Mouse (Mus musculus) mesoderm, embryonic 11.5 days (tissue): ENCODE data around the gene Brms1l.

Source experiments
- DNase-seq: peaks from one replicate; pipeline ENCODE4 v3.0.0-alpha.2; 2012; ENCODE audit warnings: low read depth, low spot score

The Brms1l gene

GRCm38 (mm10) chr12:55859409-55860349, 23.6 kb downstream of the Brms1l start:
- DNase-seq, result no peak

- DNase-seq, result no peak
Observed at GRCm38 (mm10) chr12:55860631-55861030, 24.5 kb downstream of the Brms1l start.

DNA sequence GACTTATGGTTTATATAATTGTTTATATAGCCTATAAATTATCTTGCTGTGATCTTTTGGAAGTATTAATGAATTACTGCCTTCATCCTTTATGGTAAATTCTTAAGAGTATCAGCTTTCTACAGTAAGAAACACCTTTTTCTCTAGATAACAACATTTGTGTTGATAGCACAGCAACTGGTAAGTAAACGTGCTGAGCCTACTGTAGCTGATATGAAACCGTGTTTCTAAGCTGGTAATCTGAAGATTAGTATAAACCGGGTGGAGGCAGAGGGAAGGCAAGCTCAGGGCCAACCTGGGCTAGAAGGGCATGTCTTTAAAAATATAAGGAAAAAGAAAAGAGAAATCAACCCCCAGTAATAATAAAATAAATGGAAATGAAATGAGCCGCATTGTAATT, 31.6 kb downstream of the Brms1l start:
- DNase-seq, result no peak

DNA sequence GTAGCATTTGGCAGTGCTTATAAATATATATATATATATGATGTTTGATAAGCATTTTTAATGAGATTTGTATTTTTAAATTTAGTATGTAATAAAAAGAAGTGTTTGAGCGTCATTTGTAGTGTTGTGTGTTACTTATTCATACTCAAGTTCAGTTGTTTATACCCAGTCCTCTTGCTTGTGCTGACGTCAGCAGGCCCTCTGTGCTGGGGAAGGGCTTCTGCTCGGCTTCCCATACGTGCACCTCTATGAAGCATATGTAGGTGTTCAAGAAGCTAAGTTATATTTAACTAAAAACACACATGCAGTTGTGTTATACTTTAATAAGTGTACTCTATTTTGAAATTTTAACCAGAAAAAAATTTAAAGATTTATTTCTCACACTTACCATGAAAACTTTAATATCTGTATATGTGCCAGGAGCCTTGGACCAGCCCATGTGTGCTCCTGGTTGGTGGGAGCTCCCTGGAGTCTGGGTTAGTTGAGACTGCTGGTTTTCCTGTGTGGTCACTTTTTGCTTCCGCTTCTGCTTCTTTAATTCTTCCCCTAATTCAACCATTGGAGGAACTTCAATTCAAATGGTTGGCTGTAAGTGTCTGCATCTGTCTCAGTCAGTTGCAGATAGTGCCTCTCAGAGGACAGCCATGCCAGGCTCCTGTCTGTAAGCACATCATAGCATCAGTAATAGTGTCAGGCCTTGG, 33.6 kb downstream of the Brms1l start:
- DNase-seq, result no peak

DNA sequence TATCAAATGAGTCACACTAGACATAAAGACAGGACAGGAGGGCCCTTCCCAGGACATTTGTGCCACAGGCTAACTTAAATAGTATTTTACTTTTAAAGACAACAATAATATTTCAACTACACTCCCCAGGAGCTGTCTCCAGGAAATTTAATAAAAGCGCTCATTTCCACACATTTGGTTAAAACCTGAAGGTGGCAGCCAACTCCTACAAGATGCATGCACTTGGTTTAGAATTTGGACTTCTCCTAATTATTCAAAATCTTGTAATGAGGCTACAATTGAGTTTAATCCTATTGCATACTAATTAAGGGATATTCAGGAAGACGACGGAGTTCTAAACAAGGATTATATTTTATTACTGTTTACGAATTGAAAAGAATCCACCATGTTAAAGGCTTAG, 49.3 kb downstream of the Brms1l start:
- DNase-seq, result no peak

- DNase-seq, result peak; percentile 11
Observed at GRCm38 (mm10) chr12:55888570-55888969, 52.4 kb downstream of the Brms1l start.

DNA sequence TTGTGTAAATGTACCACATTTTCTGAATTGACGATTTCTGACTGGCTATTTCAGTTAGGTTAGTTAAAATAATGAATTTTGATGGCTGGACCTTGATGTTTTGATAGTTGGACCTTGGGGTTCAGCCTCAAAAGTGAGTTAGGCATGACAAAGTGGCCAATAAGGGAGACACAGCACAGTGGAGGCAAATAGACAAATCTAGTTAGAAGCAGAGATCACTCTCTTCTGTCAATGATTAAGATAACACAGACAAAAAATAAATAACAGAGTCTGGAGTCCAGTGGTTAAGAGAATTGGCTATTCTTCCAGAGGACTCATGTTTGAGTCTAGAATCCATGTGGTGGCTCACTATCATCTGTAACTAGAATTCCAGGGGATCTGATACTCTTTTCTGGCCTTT, 68.7 kb downstream of the Brms1l start:
- DNase-seq, result no peak

DNA sequence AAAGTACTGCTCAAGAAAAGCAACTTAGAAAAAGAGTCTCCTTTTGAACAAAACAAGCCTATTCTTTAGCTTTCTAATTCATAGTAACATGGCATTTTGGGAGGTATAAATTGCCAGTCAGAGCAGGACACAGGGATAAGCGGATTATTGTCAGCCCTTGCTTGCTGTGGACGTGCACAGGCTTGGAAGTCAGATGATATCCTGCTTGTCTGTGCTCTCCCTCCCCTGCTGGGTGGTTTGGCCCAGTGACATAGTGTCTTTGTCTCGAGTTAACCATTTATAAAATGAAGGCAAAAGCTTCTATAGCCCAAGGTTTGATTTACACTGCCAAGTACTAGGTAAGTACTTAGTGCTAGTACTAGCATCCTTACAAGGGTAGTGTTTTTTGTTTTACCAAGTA, 76.0 kb downstream of the Brms1l start:
- no peak for DNase-seq

DNA sequence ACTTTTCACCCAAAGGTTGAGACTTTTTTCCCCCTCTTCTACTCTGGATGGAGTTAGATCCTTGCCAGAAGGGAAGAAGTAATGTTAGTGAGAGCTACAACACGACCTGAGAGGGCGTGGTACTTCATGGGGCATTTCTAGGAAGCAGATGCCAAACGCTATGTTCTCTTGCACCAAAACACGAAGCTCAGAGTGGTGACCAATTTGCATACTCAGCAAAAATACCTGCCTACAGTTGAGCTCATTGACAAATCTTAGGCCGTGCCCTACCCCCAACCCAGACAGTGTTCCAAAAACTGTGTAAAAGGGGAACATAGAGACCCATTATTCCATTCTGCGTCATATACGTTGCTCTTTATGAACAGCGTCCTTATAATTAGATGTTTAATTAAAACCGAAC, 77.1 kb downstream of the Brms1l start:
- no peak for DNase-seq

DNA sequence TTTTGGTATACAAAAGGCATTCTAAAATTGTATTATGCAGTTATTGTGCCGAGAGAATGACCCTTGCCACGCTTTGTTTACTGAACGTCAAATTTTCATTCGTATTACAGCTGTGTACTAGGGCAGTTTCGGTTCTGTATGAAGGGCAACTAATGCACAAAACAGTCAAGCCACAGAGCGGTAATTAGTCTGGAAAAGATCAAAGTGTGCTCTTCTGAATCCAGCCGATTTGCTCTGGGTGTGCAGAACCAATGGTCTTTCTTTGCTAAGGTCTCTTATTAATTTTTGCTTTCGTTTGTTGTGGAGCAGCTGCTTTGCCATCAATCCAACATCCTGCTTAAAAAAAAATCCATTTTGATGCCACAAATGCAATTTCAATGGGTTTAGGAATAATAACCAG, 80.1 kb downstream of the Brms1l start:
- no peak for DNase-seq

- no peak for DNase-seq
Observed at GRCm38 (mm10) chr12:55917020-55917419, 80.9 kb downstream of the Brms1l start.
